Mouse (Mus musculus): ENCODE results near the gene Cd3d. TPM values are rescaled to one million over a fixed set of nuclear protein-coding genes. Genes with fewer than 3 reads are reported as not detected.

Gene Cd3d
- polyA plus RNA-seq, 1 experiment: 262 TPM

DNA sequence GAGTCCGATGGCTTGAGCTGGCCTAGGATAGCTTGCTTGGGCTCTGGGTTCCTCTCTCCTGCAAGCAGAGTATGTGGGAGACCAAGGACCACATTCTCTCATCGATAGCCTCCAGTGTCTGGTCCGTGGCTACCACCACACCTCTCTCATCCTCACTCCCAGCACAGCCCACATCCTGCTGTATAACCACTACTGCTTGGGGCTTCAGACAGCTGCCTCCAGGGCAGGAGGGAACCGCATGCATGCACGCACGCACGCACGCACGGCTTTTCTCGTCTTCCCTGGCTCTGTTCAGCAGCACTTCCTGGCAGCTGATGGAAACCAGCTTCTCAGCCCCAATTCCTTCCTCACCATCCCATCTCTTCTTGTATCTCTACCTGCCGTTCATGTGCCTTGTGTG, 16.6 kb downstream of the Cd3d start:
- TF ChIP-seq CTCF (IDR thresholded peaks at IDR 0.05; ENCODE audit: borderline replicate concordance, control insufficient read depth, extremely low read depth, insufficient read depth, low read length, poor library complexity) (no peak), POLR2A (IDR thresholded peaks at IDR 0.05; ENCODE audit: control insufficient read depth, extremely low read depth, insufficient read depth, low read length, poor library complexity) (no peak)
- Histone ChIP-seq H3K4me1 (replicated peaks; ENCODE audit: control insufficient read depth, insufficient read depth, low read length) (peaks cover 36% of the 10 kb centered on the region), H3K27me3 (ENCODE audit: control insufficient read depth, insufficient read depth, low read length) (no peaks in the 10 kb centered on the region), H3K4me3 (ENCODE audit: control insufficient read depth, insufficient read depth, low read length) (no peak overlapping the region), H3K36me3 (ENCODE audit: control insufficient read depth, insufficient read depth, low read length) (peaks cover 28% of the 10 kb centered on the region), H3K27ac (ENCODE audit: control insufficient read depth, insufficient read depth, low read length) (peak overlapping the region; percentile 44)
- peak; percentile 55 for DNase-seq
- WGBS: 4% methylated on average over 11 of the region's 11 CpGs

DNA sequence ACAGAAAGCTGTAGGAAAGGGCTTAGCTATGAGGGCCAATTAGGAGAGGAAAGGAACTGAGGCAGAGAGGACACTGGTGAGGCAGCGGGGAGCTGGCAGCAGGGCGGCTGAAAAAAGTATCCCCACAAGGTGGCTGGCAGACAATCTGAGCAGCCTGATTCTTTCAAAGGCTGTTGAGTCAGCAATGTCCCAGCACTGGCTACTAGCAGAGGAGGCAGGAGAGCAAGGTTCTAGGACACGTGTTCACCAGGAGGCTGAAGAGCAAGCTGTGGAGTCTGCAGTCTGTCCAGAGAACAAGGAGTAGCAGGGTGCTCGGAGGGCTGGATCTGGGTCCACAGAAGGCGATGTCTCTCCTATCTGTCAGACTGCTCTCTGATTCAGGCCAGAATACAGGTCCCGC, 17.6 kb downstream of the Cd3d start:
- TF ChIP-seq CTCF (IDR thresholded peaks at IDR 0.05; ENCODE audit: borderline replicate concordance, control insufficient read depth, extremely low read depth, insufficient read depth, low read length, poor library complexity) (no peak), POLR2A (IDR thresholded peaks at IDR 0.05; ENCODE audit: control insufficient read depth, extremely low read depth, insufficient read depth, low read length, poor library complexity) (no peak)
- no peak for DNase-seq
- Histone ChIP-seq H3K27ac (ENCODE audit: control insufficient read depth, insufficient read depth, low read length) (peak overlapping the region; percentile 5), H3K4me1 (replicated peaks; ENCODE audit: control insufficient read depth, insufficient read depth, low read length) (peaks cover 36% of the 10 kb centered on the region), H3K36me3 (ENCODE audit: control insufficient read depth, insufficient read depth, low read length) (peaks cover 38% of the 10 kb centered on the region), H3K27me3 (ENCODE audit: control insufficient read depth, insufficient read depth, low read length) (no peaks in the 10 kb centered on the region), H3K4me3 (ENCODE audit: control insufficient read depth, insufficient read depth, low read length) (no peak overlapping the region)
- 51% methylated on average over 6 of the region's 6 CpGs for WGBS

DNA sequence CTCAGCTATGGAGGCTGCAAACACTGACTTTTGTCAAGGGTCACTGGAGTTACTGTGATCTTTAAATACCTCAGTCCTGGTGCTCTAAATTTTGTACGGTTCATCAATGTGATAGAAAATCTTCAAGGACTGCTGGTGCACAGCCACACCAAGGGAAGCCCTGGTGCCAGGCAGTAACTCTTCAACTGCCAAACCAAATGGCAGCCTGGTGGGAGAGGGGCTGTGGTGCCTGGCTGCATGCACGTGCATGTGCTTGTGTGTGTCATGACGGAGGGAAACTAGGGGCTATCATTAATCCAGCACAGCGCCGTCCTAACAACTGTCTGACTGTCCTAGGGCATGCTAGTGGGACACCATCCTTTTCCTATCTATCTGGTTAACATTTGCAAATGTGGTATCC, 18.2 kb downstream of the Cd3d start:
- Histone ChIP-seq H3K4me3 (ENCODE audit: control insufficient read depth, insufficient read depth, low read length) (no peak overlapping the region), H3K36me3 (ENCODE audit: control insufficient read depth, insufficient read depth, low read length) (peaks cover 44% of the 10 kb centered on the region), H3K4me1 (replicated peaks; ENCODE audit: control insufficient read depth, insufficient read depth, low read length) (peaks cover 36% of the 10 kb centered on the region), H3K27ac (ENCODE audit: control insufficient read depth, insufficient read depth, low read length) (peak overlapping the region; percentile 5; the same call in 1 of the 2 replicates), H3K27me3 (ENCODE audit: control insufficient read depth, insufficient read depth, low read length) (no peaks in the 10 kb centered on the region)
- WGBS: 67% methylated on average over 5 of the region's 5 CpGs
- no peak for DNase-seq
- no peak for TF ChIP-seq POLR2A (IDR thresholded peaks at IDR 0.05; ENCODE audit: control insufficient read depth, extremely low read depth, insufficient read depth, low read length, poor library complexity)
- no peak for TF ChIP-seq CTCF (IDR thresholded peaks at IDR 0.05; ENCODE audit: borderline replicate concordance, control insufficient read depth, extremely low read depth, insufficient read depth, low read length, poor library complexity)

DNA sequence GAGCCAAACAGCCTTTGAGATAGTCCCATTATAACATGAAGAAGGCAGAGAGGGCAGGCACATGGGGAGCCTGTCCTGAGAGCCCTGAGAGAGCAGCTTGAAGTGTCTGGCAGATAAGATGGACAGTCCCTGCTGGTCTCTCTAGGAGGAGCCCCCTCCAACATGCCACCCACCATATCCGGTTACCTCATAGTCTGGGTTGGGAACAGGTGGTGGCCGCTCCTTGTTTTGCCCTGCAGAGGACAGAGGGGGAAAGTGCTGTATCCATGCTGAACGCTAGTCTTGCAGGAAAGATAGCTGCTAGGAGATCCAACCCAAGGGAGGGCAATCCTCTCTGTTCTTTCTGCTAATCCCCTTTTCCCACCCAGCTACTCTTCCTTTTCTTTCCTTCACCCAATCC, 18.7 kb downstream of the Cd3d start:
- Histone ChIP-seq H3K27me3 (ENCODE audit: control insufficient read depth, insufficient read depth, low read length) (no peaks in the 10 kb centered on the region), H3K4me3 (ENCODE audit: control insufficient read depth, insufficient read depth, low read length) (no peak overlapping the region), H3K27ac (ENCODE audit: control insufficient read depth, insufficient read depth, low read length) (no peak overlapping the region), H3K4me1 (replicated peaks; ENCODE audit: control insufficient read depth, insufficient read depth, low read length) (peaks cover 34% of the 10 kb centered on the region), H3K36me3 (ENCODE audit: control insufficient read depth, insufficient read depth, low read length) (peaks cover 49% of the 10 kb centered on the region)
- TF ChIP-seq POLR2A (IDR thresholded peaks at IDR 0.05; ENCODE audit: control insufficient read depth, extremely low read depth, insufficient read depth, low read length, poor library complexity) (no peak), CTCF (IDR thresholded peaks at IDR 0.05; ENCODE audit: borderline replicate concordance, control insufficient read depth, extremely low read depth, insufficient read depth, low read length, poor library complexity) (no peak)
- DNase-seq: no peak
- WGBS: 100% methylated on average over 3 of the region's 3 CpGs

DNA sequence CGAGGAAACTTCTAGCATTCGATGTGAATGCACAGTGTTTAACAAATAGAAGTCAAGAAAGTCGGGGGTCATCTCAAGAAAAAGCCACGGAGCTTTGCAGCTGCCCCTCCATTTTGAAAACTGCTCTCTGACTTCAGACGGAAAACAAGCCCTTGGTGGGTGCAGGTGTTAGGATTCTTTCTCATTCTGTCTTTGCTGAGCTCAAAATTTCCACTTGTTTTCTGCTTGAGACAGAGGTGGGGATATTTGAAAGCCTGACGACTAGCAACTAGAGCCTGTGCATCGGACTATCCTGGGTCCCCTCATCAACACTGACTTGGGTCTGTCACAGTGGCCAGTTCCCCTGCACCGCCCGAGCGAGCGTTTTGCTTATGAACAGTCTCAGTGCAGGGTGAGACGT, 25.8 kb downstream of the Cd3d start:
- H3K4me3 ChIP-seq (ENCODE audit: control insufficient read depth, insufficient read depth, low read length): peak overlapping the region; percentile 57

DNA sequence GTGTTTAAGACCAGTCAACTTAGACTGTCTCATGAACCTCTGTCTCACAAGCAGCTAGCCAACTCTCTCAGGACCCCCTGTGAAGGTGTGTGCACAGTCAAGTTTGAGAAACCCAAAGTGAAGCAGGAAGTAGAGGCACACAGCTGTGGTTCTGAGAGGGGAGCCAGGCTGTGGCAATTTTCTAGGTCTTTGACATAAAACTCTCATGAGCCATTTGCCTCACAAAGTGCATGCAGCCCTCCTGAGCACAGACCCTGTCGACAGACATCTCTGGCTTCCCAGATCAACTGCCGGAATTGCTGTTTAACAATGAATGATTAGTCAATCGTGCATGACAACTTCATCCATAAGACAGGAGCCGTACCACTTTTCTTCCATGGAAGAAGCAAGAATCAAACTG, 26.8 kb downstream of the Cd3d start:
- H3K4me3 ChIP-seq (ENCODE audit: control insufficient read depth, insufficient read depth, low read length): peak overlapping the region; percentile 82
- DNase-seq: peak; percentile 70

More for the DNA sequence above, 25.8 kb downstream of the Cd3d start:
- WGBS: 46% methylated on average over 12 of the region's 12 CpGs
- H3K27me3 ChIP-seq (ENCODE audit: control insufficient read depth, insufficient read depth, low read length): no peaks in the 10 kb centered on the region
- no peak for DNase-seq
- H3K4me1 ChIP-seq (replicated peaks; ENCODE audit: control insufficient read depth, insufficient read depth, low read length): peaks cover 30% of the 10 kb centered on the region
- H3K36me3 ChIP-seq (ENCODE audit: control insufficient read depth, insufficient read depth, low read length): peaks cover 47% of the 10 kb centered on the region
- H3K27ac ChIP-seq (ENCODE audit: control insufficient read depth, insufficient read depth, low read length): peak overlapping the region; percentile 96
- TF ChIP-seq CTCF (IDR thresholded peaks at IDR 0.05; ENCODE audit: borderline replicate concordance, control insufficient read depth, extremely low read depth, insufficient read depth, low read length, poor library complexity) (no peak), POLR2A (IDR thresholded peaks at IDR 0.05; ENCODE audit: control insufficient read depth, extremely low read depth, insufficient read depth, low read length, poor library complexity) (no peak)

More for the DNA sequence above, 26.8 kb downstream of the Cd3d start:
- H3K27ac ChIP-seq (ENCODE audit: control insufficient read depth, insufficient read depth, low read length): peak overlapping the region; percentile 96
- H3K27me3 ChIP-seq (ENCODE audit: control insufficient read depth, insufficient read depth, low read length): no peaks in the 10 kb centered on the region
- TF ChIP-seq POLR2A (IDR thresholded peaks at IDR 0.05; ENCODE audit: control insufficient read depth, extremely low read depth, insufficient read depth, low read length, poor library complexity): peak; percentile 61
- TF ChIP-seq CTCF (IDR thresholded peaks at IDR 0.05; ENCODE audit: borderline replicate concordance, control insufficient read depth, extremely low read depth, insufficient read depth, low read length, poor library complexity): no peak
- H3K4me1 ChIP-seq (replicated peaks; ENCODE audit: control insufficient read depth, insufficient read depth, low read length): peaks cover 30% of the 10 kb centered on the region
- 42% methylated on average over 4 of the region's 4 CpGs for WGBS
- H3K36me3 ChIP-seq (ENCODE audit: control insufficient read depth, insufficient read depth, low read length): peaks cover 38% of the 10 kb centered on the region
